In genomic region chr6:121143439-121143838, GRCm38 (mm10) we compare ENCODE assay signal across 12 mouse cellular contexts. TPM values are rescaled to one million over a fixed set of nuclear protein-coding genes. Genes with fewer than 3 reads are reported as not detected.
DNase-seq lines count a peak whose midpoint lies in the region; ATAC-seq and TF ChIP-seq lines count a peak whose summit lies in the region.
"Had no signal": no experiment of that assay in that cellular context is flagged by ENCODE, and none has a peak within 500 bp of the region (broad histone marks: within the 10 kb centered on the region; RNA-seq: fewer than 3 reads in every experiment).

No protein-coding gene starts in this region.

- H3K9me3 ChIP-seq in kidney, embryonic 14.5 days (ENCODE audit: control insufficient read depth, low read length), result no peaks in the 10 kb centered on the region
- H3K9me3 ChIP-seq in liver, embryonic 16.5 days (replicated peaks; ENCODE audit: control insufficient read depth, low read length), result no peaks in the 10 kb centered on the region
- H3K9me3 ChIP-seq: hindbrain, embryonic 12.5 days; neural tube, embryonic 12.5 days had no signal

- H3K27me3 ChIP-seq in kidney, embryonic 14.5 days (ENCODE audit: control insufficient read depth, insufficient read depth, low read length), result no peaks in the 10 kb centered on the region
- no peaks in the 10 kb centered on the region for H3K27me3 ChIP-seq in kidney, adult 2 months (replicated peaks; ENCODE audit: control insufficient read depth, insufficient read depth, low read length)
- H3K27me3 ChIP-seq in liver, embryonic 16.5 days (ENCODE audit: control insufficient read depth, insufficient read depth, low read depth, low read length), result no peaks in the 10 kb centered on the region
- H3K27me3 ChIP-seq: hindbrain, embryonic 12.5 days; neural tube, embryonic 12.5 days had no signal

- H3K27ac ChIP-seq in kidney, embryonic 14.5 days (ENCODE audit: low read depth, low read length), result no peak overlapping the region
- H3K27ac ChIP-seq in kidney, adult 2 months (ENCODE audit: insufficient read depth, low read depth, low read length), result peak overlapping the region; percentile 29; the same call in 1 of the 2 replicates
- H3K27ac ChIP-seq in liver, embryonic 16.5 days (ENCODE audit: low read length), result peak overlapping the region; percentile 58
- H3K27ac ChIP-seq: hindbrain, embryonic 12.5 days; macrophage; neural tube, embryonic 12.5 days had no signal

- H3K4me2 ChIP-seq in kidney, embryonic 14.5 days (replicated peaks; ENCODE audit: low read depth, low read length), result no peak overlapping the region
- no peak overlapping the region for H3K4me2 ChIP-seq in liver, embryonic 16.5 days (ENCODE audit: low read depth, low read length)
- H3K4me2 ChIP-seq: hindbrain, embryonic 12.5 days; neural tube, embryonic 12.5 days had no signal

- no peaks in the 10 kb centered on the region for H3K36me3 ChIP-seq in kidney, embryonic 14.5 days (ENCODE audit: control insufficient read depth, insufficient read depth, low read length)
- H3K36me3 ChIP-seq in kidney, adult 2 months (ENCODE audit: control insufficient read depth, insufficient read depth, low read length), result no peaks in the 10 kb centered on the region
- no peaks in the 10 kb centered on the region for H3K36me3 ChIP-seq in liver, embryonic 16.5 days (ENCODE audit: control insufficient read depth, insufficient read depth)
- H3K36me3 ChIP-seq: hindbrain, embryonic 12.5 days; neural tube, embryonic 12.5 days had no signal

- no peak for ATAC-seq in kidney, embryonic 14.5 days (ENCODE audit: low FRiP score, low TSS enrichment)
- peak; percentile 85 for ATAC-seq in liver, embryonic 16.5 days (ENCODE audit: low read depth)

- no peak for TF ChIP-seq CTCF in kidney, adult 2 months (conservative IDR thresholded peaks at IDR 0.05; ENCODE audit: insufficient read depth, insufficient read length, low read depth, low read length)

- no peak overlapping the region for H3K9ac ChIP-seq in kidney, embryonic 14.5 days (ENCODE audit: low read depth, low read length)
- H3K9ac ChIP-seq in liver, embryonic 16.5 days (ENCODE audit: low read depth, low read length), result no peak overlapping the region
- H3K9ac ChIP-seq: hindbrain, embryonic 12.5 days; neural tube, embryonic 12.5 days had no signal

- no peak overlapping the region for H3K4me3 ChIP-seq in kidney, embryonic 14.5 days (ENCODE audit: low read length)
- no peak overlapping the region for H3K4me3 ChIP-seq in kidney, adult 2 months (ENCODE audit: insufficient read depth, low read depth, low read length)
- H3K4me3 ChIP-seq in liver, embryonic 16.5 days (ENCODE audit: low read depth, low read length), result no peak overlapping the region
- H3K4me3 ChIP-seq: hindbrain, embryonic 12.5 days; neural tube, embryonic 12.5 days had no signal

- peaks cover 24% of the 10 kb centered on the region for H3K4me1 ChIP-seq in kidney, embryonic 14.5 days (ENCODE audit: control insufficient read depth, insufficient read depth, low read length)
- H3K4me1 ChIP-seq in kidney, adult 2 months (ENCODE audit: control insufficient read depth, insufficient read depth, low read length), result peaks cover 7% of the 10 kb centered on the region; the same call in 1 of the 2 replicates
- peaks cover 2% of the 10 kb centered on the region for H3K4me1 ChIP-seq in liver, embryonic 16.5 days (ENCODE audit: control insufficient read depth, low read depth, low read length)

- 79% methylated on average over 8 of the region's 8 CpGs for WGBS in kidney, embryonic 14.5 days
- 49% methylated on average over 8 of the region's 8 CpGs for WGBS in kidney, adult 2 months
- WGBS in liver, embryonic 16.5 days (ENCODE audit: insufficient replicate concordance), result 56% methylated on average over 8 of the region's 8 CpGs

- no peak for TF ChIP-seq POLR2A in kidney, adult 2 months (IDR thresholded peaks at IDR 0.05; ENCODE audit: low read depth, low read length)

- DNase-seq in kidney, adult 18-20 months, result peak; percentile 52
- DNase-seq in adrenal gland, postnatal 25 days, result peak; percentile 73
- DNase-seq in kidney, adult 2 months, result peak; percentile 90
- no peak for DNase-seq in Muller cell, postnatal 12 days (ENCODE audit: inconsistent ontology term)
- DNase-seq in neural tube, embryonic 10.5 days (ENCODE audit: extremely low spot score, low spot score), result no peak
- DNase-seq in urinary bladder, postnatal 10 days (ENCODE audit: low spot score), result no peak
- DNase-seq: cerebellum, adult 9-10 months had no signal

RNA-seq across cellular contexts. Expression of gene Mical3, which starts 12.6 kb away (rescaled TPM):
- polyA plus RNA-seq in kidney, embryonic 14.5 days (2014; fragmentation: Nextera tagmentation; extraction: Ambion mirVana), result 16.7 and 20.0 TPM in 2 replicates
- 65.9 and 72.6 TPM in 2 replicates for total RNA-seq in adrenal gland, postnatal 25 days (2021)
- polyA plus RNA-seq in kidney, adult 2 months (2012; rRNA removed), result 16.1 and 17.5 TPM in 2 replicates
- polyA plus RNA-seq in liver, embryonic 16.5 days (2015; fragmentation: Nextera tagmentation; extraction: Ambion mirVana), result 9.2 and 9.3 TPM in 2 replicates

RNA-seq across cellular contexts. Expression of gene Pex26, which starts 40.0 kb away (rescaled TPM):
- polyA plus RNA-seq in kidney, embryonic 14.5 days (2014; fragmentation: Nextera tagmentation; extraction: Ambion mirVana), result 6.3 and 8.4 TPM in 2 replicates
- total RNA-seq in adrenal gland, postnatal 25 days (2021), result 16.1 and 17.2 TPM in 2 replicates
- 21.0 and 24.2 TPM in 2 replicates for polyA plus RNA-seq in kidney, adult 2 months (2012; rRNA removed)
- polyA plus RNA-seq in liver, embryonic 16.5 days (2015; fragmentation: Nextera tagmentation; extraction: Ambion mirVana), result 5.7 and 7.8 TPM in 2 replicates

Comparison
In these comparisons a context has a peak if more than half of its experiments do, and no peak if none do; other contexts are left out.
1. DNase-seq: peak in kidney, adult 18-20 months (single experiment), adrenal gland, postnatal 25 days (single experiment) and kidney, adult 2 months (single experiment); none in Muller cell, postnatal 12 days (single experiment), neural tube, embryonic 10.5 days (single experiment) and urinary bladder, postnatal 10 days (single experiment).